Mouse (Mus musculus): ENCODE results near the gene Dcun1d4. TPM values are rescaled to one million over a fixed set of nuclear protein-coding genes. Genes with fewer than 3 reads are reported as not detected.

Dcun1d4 gene
- total and polyA plus RNA-seq, 2 experiments from 2014 or later = 5.2 to 10.4 TPM

- DNase-seq (ENCODE audit: low spot score) (no peak), ATAC-seq (ENCODE audit: insufficient read depth, low read depth) (no peak)
- Histone ChIP-seq H3K4me1 (ENCODE audit: control insufficient read depth, insufficient read depth) (no peaks in the 10 kb centered on the region), H3K4me3 (ENCODE audit: low read depth, low read length) (no peak overlapping the region), H3K9me3 (replicated peaks; ENCODE audit: control insufficient read depth, low read length) (no peaks in the 10 kb centered on the region), H3K9ac (replicated peaks; ENCODE audit: low read depth, low read length) (no peak overlapping the region), H3K27me3 (ENCODE audit: control insufficient read depth, insufficient read depth, low read length) (no peaks in the 10 kb centered on the region), H3K27ac (ENCODE audit: low read depth) (no peak overlapping the region), H3K4me2 (ENCODE audit: low read depth, low read length) (no peak overlapping the region), H3K36me3 (replicated peaks; ENCODE audit: control insufficient read depth, insufficient read depth, low read length) (no peaks in the 10 kb centered on the region)
- TF ChIP-seq CTCF (IDR thresholded peaks at IDR 0.05; ENCODE audit: low read depth) = no peak
- no peak for TF ChIP-seq EP300 (IDR thresholded peaks at IDR 0.05; ENCODE audit: low read depth)
- 38% methylated on average over 7 of the region's 7 CpGs for whole genome bisulfite sequencing
These were observed 104.7 kb downstream of the Dcun1d4 start for GRCm38 (mm10) chr5:73585212-73586115.

- Histone ChIP-seq H3K4me3 (ENCODE audit: low read depth, low read length) (no peak overlapping the region), H3K4me2 (ENCODE audit: low read depth, low read length) (no peak overlapping the region), H3K9me3 (replicated peaks; ENCODE audit: control insufficient read depth, low read length) (no peaks in the 10 kb centered on the region), H3K4me1 (ENCODE audit: control insufficient read depth, insufficient read depth) (no peaks in the 10 kb centered on the region), H3K27me3 (ENCODE audit: control insufficient read depth, insufficient read depth, low read length) (no peaks in the 10 kb centered on the region), H3K36me3 (replicated peaks; ENCODE audit: control insufficient read depth, insufficient read depth, low read length) (no peaks in the 10 kb centered on the region), H3K27ac (ENCODE audit: low read depth) (no peak overlapping the region), H3K9ac (replicated peaks; ENCODE audit: low read depth, low read length) (no peak overlapping the region)
- WGBS = 76% methylated on average over 4 of the region's 4 CpGs
- TF ChIP-seq EP300 (IDR thresholded peaks at IDR 0.05; ENCODE audit: low read depth) (no peak), CTCF (IDR thresholded peaks at IDR 0.05; ENCODE audit: low read depth) (no peak)
- no peak for ATAC-seq (ENCODE audit: insufficient read depth, low read depth)
- no peak for DNase-seq (ENCODE audit: low spot score)
These were observed 105.8 kb downstream of the Dcun1d4 start for GRCm38 (mm10) chr5:73586597-73586996.

- H3K9me3 ChIP-seq (replicated peaks; ENCODE audit: control insufficient read depth, low read length) = no peaks in the 10 kb centered on the region
- no peak overlapping the region for H3K4me3 ChIP-seq (ENCODE audit: low read depth, low read length)
- H3K36me3 ChIP-seq (replicated peaks; ENCODE audit: control insufficient read depth, insufficient read depth, low read length) = no peaks in the 10 kb centered on the region
- TF ChIP-seq EP300 (IDR thresholded peaks at IDR 0.05; ENCODE audit: low read depth) (no peak), CTCF (IDR thresholded peaks at IDR 0.05; ENCODE audit: low read depth) (no peak)
- no peak overlapping the region for H3K27ac ChIP-seq (ENCODE audit: low read depth)
- no peak overlapping the region for H3K9ac ChIP-seq (replicated peaks; ENCODE audit: low read depth, low read length)
- DNase-seq (ENCODE audit: low spot score) (no peak), ATAC-seq (ENCODE audit: insufficient read depth, low read depth) (no peak)
- H3K4me1 ChIP-seq (ENCODE audit: control insufficient read depth, insufficient read depth) = no peaks in the 10 kb centered on the region
- no peak overlapping the region for H3K4me2 ChIP-seq (ENCODE audit: low read depth, low read length)
- H3K27me3 ChIP-seq (ENCODE audit: control insufficient read depth, insufficient read depth, low read length) = no peaks in the 10 kb centered on the region
- 77% methylated on average over 3 of the region's 3 CpGs for WGBS
These were observed 106.3 kb downstream of the Dcun1d4 start for GRCm38 (mm10) chr5:73587119-73587518.

- Histone ChIP-seq H3K9ac (replicated peaks; ENCODE audit: low read depth, low read length) (no peak overlapping the region), H3K4me2 (ENCODE audit: low read depth, low read length) (no peak overlapping the region), H3K27ac (ENCODE audit: low read depth) (no peak overlapping the region), H3K36me3 (replicated peaks; ENCODE audit: control insufficient read depth, insufficient read depth, low read length) (no peaks in the 10 kb centered on the region), H3K4me3 (ENCODE audit: low read depth, low read length) (no peak overlapping the region), H3K27me3 (ENCODE audit: control insufficient read depth, insufficient read depth, low read length) (no peaks in the 10 kb centered on the region), H3K4me1 (ENCODE audit: control insufficient read depth, insufficient read depth) (no peaks in the 10 kb centered on the region), H3K9me3 (replicated peaks; ENCODE audit: control insufficient read depth, low read length) (no peaks in the 10 kb centered on the region)
- ATAC-seq (ENCODE audit: insufficient read depth, low read depth) (no peak), DNase-seq (ENCODE audit: low spot score) (no peak)
- no peak for TF ChIP-seq EP300 (IDR thresholded peaks at IDR 0.05; ENCODE audit: low read depth)
- no peak for TF ChIP-seq CTCF (IDR thresholded peaks at IDR 0.05; ENCODE audit: low read depth)
- 68% methylated on average over 5 of the region's 5 CpGs for WGBS
These were observed 118.3 kb downstream of the Dcun1d4 start for GRCm38 (mm10) chr5:73598943-73599695.

- DNase-seq (ENCODE audit: low spot score) (peak; percentile 16), ATAC-seq (ENCODE audit: insufficient read depth, low read depth) (no peak; the same call in 1 of the 2 replicates)
- H3K4me3 ChIP-seq (ENCODE audit: low read depth, low read length) = no peak overlapping the region
- no peaks in the 10 kb centered on the region for H3K4me1 ChIP-seq (ENCODE audit: control insufficient read depth, insufficient read depth)
- H3K4me2 ChIP-seq (ENCODE audit: low read depth, low read length) = no peak overlapping the region
- no peak overlapping the region for H3K9ac ChIP-seq (replicated peaks; ENCODE audit: low read depth, low read length)
- no peak overlapping the region for H3K27ac ChIP-seq (ENCODE audit: low read depth)
- no peak for TF ChIP-seq EP300 (IDR thresholded peaks at IDR 0.05; ENCODE audit: low read depth)
- no peak for TF ChIP-seq CTCF (IDR thresholded peaks at IDR 0.05; ENCODE audit: low read depth)
- 61% methylated on average over 2 of the region's 2 CpGs for WGBS
- H3K27me3 ChIP-seq (ENCODE audit: control insufficient read depth, insufficient read depth, low read length) = no peaks in the 10 kb centered on the region
- no peaks in the 10 kb centered on the region for H3K9me3 ChIP-seq (replicated peaks; ENCODE audit: control insufficient read depth, low read length)
- H3K36me3 ChIP-seq (replicated peaks; ENCODE audit: control insufficient read depth, insufficient read depth, low read length) = no peaks in the 10 kb centered on the region
These were observed 119.2 kb downstream of the Dcun1d4 start for GRCm38 (mm10) chr5:73599991-73600390.

All from heart, postnatal 0 days (tissue).